Mouse (Mus musculus) left cerebral cortex, postnatal 10 days (tissue): Measurements from ENCODE around the gene Iqca. TPM values are rescaled to one million over a fixed set of nuclear protein-coding genes. Genes with fewer than 3 reads are reported as not detected.

Experiments used
- DNase-seq, 2 experiments: peaks; one replicate each; pipeline ENCODE4 v3.0.0; 2021 to 2022; ENCODE audit warnings: low spot score in 2 of 2, mixed read lengths in 1 of 2; ENCODE audit errors: extremely low spot score in 1 of 2
- intact Hi-C: fragments of 180-260 bp; cut with DNase I; formaldehyde crosslinking; loops from one replicate; pipeline ENCODE4 v1.15.1; 2025
- total RNA-seq, 2 experiments: library from RNA; stranded (reverse); gene quantifications; 2 replicates each; pipeline ENCODE4 v1.2.3; 2021

The Iqca gene
- total RNA-seq, 2 experiments from 2014 or later = 0.34 to 0.51 TPM

DNA sequence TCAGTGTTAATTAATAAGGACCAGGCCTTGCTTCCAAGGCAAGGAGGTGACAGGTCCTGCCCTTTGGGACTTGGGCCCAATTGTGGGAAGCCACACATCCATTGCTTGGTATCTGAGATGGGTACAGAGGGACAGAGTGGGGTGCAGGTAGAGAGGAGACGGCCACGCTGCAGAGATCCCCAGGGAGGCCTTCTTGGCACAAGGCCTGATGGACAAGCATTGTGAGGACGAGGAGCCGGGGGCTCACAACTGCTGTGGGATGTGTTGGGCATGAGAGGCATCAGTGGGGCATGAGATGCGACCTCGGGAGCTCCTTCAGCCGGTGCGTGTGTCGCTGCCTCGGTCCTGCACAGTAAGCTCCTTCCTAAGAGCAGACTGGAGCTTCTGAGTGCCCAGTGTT, 66.7 kb downstream of the Iqca start:
- intact Hi-C loops = no loop called here
- no peak for DNase-seq

DNA sequence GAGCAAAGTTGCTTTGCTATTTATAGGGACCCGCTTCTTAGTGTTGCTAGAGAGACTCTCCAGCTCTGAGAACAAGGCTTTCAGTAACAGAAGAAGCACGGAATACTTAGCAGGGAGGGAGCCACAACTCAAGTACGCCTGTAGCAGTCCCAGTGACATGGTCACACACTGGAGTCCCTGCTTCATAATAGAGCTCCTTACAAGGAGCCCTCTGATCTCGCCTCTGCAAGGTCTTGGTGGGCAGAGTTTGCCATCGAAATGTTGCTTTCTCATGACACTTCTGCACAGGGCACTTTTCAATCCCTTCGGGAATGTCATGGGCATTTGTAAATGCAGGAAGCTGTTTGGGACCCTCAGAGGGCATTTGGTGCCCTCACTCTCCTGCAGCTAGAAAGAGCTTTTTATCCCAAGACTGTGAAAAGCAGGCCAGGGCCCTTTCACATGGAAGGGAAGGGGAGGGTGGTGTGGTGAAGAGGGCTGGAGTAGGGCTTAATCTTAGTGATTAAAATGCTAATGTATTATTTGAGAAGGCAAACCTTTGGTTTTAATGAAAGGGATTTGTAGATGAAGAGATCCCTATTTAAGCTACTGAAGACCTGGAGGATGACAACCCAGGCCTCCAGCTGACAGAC, 67.6 kb downstream of the Iqca start:
- DNase-seq = no peak
- intact Hi-C loops = no loop called here

DNA sequence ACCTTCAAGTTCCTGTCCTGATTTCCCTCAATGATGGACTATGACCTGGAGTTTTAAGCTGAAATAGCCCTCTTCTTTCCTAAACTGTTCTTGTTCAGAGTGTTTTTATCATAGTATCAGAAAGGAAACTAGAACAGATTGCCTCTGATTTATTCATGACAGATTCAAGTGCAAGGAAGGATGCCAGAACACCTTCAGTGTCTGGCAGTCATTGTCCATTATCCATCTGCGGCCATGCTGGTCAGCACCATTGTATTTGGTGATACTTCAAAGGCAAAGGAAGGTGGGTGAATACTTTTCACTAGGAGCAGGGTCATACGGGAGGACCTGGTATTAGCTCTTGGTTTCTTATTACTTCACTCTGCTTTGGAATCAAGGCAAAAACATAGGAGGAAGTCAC, 76.9 kb downstream of the Iqca start:
- no peak for DNase-seq
- intact Hi-C loops = no loop called here

DNA sequence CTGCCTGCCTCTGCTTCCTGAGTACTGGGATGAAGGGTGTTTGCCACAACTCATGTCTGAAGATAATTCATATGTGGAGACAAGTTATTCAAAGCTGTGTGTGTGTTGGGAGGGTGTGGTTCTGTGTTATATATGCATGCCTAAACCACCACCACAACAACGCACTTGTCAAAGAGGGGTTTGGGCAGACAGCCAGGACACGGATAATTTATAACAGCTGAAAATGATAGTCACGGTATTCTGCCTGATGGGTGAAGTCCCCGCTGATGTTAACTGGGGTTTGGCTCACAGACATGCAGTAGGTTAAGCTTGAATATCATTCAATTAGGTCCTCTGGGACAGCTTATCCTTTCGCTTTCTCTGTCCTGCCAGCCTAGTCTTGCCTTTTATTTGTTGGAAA, 78.4 kb downstream of the Iqca start:
- intact Hi-C loops = no loop called here
- DNase-seq = no peak

DNA sequence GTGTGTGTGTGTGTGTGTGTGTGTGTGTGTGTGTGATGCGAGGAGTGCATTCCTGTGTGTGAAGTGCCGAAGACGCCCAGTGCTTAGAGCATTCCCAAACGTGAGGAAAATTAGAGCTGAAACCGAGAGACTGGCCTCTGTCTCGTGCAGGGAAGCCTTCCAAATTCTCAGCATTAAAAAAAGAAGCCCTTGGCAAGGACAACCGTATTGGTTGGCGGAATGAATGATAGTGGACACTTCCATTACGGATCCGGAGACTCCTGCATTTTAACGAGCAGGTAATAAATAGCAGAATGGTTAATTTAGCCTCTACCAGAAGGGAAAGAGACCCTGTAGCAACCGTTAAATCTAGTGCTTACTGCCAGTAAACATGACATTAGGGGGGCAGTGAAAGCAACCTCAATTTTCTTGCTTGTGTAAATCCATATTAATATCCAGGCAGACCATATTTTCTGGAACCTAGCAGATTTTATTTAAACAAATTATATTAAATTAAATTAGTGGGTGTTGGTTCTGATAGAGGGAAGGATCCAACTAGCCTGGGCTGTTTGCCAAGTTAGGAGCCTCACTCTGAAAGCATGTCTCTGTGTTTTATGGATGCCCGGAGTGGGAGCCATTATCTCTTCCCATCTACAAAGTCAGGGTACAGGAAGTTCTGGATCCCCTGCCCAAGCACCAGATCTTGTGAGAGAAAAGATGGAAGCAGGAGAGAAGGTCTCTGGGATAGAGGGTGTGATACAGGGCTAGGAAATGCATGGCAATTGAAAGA, 81.2 kb downstream of the Iqca start:
- intact Hi-C loops = no loop called here

DNA sequence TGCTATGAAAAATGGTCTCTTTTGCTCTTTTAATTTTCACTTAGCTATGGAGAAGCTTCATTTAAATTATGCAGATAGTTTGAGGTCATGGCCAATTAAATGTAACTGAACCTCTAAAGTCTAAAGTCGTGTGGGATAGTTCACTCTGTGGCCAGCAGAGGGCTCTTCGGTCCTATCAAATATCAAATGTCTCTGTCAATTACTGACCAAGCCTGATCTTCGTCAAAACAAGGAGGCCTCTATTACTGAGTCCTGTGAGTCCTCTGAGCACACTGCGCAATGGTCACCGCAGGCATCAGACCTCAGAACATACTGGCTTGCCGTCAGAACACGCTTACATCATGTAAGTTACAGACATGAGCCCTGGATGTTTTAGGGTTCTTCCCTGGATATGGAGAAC, 92.6 kb downstream of the Iqca start:
- DNase-seq = peak; percentile 44 to 53
- intact Hi-C loops = loop anchor here (2.0 to 5.0 kb wide), 2 partner anchors 142 to 528 kb away; partner anchors contain the start of gene Ackr3

More for the DNA sequence above, 81.2 kb downstream of the Iqca start:
- DNase-seq = no peak

DNA sequence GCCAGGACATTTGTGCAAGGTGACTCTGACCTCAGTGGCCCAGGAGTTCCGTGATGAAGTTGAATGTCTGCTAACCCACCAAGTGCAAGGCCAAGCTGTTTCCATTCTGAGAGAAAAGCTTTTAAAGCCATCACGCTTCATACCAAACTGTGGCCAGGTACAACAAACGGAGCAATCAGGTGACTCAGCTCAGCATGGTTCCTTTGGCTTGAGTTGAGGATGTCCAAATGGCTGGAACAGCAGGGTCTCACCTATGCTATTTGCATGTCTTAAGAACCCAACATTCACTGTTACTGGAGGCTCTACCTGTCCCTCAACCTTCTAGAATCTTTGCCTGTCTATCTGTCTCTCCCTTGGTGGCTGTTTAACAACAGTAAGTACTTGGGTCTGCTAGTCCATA, 93.1 kb downstream of the Iqca start:
- DNase-seq = no peak
- intact Hi-C loops = loop anchor here (2.0 to 5.0 kb wide), 2 partner anchors 142 to 529 kb away; partner anchors contain the start of gene Ackr3

DNA sequence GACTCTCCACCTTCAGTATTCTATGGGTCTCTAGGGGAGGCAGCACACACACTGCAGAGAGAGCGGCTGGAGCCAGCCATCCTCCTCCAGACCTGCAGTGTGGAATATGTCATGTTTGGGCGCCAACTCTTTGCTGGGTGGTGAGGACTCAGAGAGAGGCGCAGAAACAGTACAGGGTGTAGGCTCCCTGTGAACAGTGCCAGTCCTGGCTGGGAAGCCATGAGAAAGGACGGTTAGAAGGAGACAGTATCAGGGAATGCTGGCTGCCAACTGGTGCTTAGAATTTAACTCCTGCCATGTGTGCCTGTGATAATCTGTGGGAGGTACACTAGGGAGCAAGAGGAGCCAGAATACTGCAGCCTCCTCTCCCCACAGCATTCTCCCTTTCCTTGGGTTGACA, 98.2 kb downstream of the Iqca start:
- peak; percentile 11 to 16 for DNase-seq
- intact Hi-C loops = loop anchor here (10.0 kb wide), 1 partner anchor 900 kb away; the partner anchor contains the start of gene Prlh

DNA sequence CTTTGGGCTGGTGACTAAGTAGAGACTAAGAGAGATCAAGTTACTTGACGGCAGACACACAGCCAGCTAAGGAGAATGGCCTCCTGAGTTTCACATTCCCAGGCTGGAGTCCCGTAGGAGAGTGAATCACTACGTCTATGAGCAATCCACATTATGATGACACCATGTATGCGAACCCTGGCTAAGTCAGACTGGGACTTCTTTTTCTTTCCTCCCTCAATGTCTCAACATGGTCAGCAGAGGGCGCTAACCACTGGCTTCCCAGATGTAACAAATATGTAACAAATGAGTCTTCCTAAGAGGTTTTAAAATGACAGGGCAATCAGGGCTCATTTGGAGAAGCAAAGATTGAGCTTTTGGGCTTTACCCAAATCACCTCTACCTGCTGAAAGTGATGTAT, 101.9 kb downstream of the Iqca start:
- peak; percentile 42 to 62 for DNase-seq
- intact Hi-C loops = loop anchor here (10.0 kb wide), 1 partner anchor 903 kb away; the partner anchor contains the start of gene Prlh

DNA sequence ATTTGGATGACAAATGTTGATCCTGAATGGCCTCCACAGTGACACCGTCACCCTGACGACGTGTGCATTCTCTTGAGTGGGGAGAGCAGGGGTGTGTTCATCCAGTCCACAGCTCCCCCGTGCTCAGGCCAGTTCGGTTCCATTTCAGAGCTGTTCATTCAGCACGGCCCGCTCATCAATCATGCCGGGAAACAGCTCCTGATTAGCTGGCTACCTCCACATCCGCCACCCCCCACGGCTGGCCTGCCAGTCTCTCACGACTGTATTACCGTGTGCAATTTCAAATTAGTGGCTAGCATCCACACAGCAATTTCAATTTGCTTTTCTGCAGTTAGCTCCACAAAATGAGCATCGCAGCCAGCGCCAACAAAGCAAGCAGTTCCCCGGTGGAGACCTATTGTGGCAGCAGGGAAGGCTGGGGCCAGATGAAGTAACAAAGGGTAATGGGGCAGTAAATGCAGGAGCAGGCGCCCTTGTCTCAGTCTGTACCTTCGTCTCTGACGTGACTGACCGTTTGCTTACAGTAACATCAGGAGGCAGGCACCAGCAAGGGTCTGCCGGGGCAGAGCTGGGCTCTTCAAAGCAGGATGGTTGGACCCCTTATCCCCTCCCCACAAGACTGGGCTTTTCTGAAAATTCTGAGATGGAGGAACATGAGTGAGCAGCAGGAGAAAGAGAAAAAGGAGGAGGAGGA, 103.0 kb downstream of the Iqca start:
- DNase-seq = no peak
- intact Hi-C loops = loop anchor here (10.0 kb wide), 1 partner anchor 905 kb away; the partner anchor contains the start of gene Prlh

DNA sequence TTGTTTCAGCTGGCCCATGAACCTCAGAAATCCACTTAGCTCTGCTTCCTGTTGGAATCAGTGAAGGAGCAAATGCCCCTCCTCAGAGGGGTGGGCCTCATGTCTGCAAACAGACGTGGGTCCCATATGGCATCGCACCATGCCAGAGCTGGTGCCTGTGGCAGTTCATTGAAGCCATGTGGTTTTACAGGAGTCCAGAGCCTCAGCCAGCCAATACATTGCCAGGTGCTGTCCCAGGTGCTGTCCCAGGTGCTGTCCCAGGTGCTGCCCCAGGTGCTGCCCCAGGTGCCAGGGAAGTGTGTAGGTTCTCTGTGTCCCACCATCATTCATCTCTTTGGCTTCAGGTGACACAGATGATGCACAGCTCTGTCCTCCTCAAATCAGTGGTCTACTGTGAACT, 124.9 kb downstream of the Iqca start:
- no peak for DNase-seq

DNA sequence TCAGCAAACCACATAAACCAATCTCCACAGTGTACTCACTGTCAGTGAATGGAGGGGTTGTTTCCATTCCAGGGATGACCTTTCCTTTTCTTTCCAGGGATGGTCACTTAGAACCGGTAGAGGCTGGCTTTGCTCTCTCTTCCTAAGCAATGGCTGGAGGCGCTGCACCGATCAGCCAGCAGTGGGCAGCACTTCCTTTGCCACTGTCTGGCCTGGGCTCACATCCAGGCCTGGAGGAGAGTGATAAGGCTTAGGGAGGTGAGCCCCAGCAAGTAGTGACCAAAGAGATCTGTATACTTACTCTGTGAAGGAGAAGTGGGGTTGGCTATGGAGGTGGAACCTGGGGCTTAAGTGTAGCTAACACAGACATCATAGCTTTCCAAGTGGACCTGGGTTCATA, 126.3 kb downstream of the Iqca start:
- intact Hi-C loops = no loop called here
- peak in 1 of 2 experiments; percentile 57 for DNase-seq

More for the DNA sequence above, 124.9 kb downstream of the Iqca start:
- intact Hi-C loops = no loop called here

DNA sequence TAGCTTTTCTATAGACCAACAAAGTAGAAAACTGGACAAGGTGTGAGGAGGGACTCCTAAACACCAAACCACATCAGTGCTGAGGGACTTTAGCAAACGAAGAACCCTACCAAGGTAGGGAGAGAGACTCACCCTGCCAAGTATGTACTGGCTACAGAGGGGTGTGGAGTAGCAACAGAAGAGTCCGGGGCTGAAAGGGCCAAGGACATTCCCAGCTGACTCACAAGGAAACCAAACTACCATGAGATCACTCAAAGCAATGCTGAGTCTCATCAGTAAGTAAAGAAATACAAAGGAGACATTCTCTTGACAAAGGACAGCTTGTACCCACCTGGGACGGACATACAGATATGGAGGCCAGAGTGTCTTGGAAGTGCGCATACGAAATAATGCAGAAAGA, 132.9 kb downstream of the Iqca start:
- intact Hi-C loops = no loop called here
- no peak for DNase-seq

DNA sequence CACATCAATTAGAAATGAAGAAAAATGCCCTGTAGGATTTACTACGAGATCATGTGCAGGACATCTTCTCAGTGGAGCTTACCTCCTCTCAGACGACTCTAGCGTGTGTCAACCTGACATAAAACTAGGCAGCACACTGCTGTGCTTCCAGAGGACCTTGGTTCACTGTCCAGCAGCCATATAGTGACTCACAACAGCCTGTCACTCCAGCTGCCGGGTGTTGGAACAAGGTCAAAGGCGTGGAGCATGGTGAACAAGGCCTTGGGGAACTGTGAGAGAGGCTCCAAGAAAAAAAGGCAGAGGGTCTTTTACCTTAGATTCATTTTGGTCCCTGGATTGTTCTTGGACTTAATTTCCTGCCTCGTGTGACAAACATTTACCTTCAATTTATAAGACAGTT, 135.1 kb downstream of the Iqca start:
- DNase-seq = no peak
- intact Hi-C loops = no loop called here

DNA sequence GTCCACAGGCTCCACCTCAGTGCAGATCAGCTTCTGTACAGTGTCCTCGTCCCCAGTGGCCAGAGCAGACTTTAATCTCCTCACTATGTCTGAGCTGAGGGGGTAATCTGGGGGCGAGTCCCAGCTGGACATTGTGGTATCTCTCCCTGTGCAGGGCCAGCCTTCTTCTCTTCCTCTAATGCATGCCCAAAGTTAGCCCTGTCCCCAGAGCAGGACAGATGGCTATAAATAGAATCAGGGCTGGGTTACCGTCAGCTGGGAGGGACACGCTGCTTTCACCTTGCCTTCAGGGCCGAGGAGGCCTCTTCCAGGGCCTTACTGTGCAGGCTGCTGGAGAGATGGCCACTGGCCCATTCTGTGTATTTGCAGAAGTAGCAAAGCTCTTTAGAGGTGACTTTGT, 138.8 kb downstream of the Iqca start, which contains the start of gene Asb18:
TSS of gene Asb18 (minus strand) at position 221 of the 400 bp plus-strand sequence.
- intact Hi-C loops = no loop called here
- DNase-seq = no peak

DNA sequence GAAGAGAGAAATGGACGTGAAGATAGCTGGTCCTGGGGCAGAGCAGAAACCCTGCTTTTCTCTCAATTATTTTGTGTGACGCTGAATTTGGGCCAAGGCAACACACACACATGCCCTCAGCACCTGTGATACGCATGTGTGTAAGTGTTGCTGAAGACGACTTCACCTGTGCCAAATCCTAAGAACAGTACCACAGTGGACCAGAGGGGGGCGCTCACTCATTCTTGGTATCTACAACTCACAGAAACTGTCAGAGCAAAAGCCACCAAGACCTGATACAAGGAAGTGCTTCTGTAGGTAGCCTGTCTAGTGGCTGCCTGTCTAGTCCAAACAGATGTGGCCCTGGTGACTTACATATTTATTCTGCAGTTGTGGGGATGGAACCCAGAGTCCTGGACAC, 139.9 kb downstream of the Iqca start:
- intact Hi-C loops = no loop called here
- no peak for DNase-seq

DNA sequence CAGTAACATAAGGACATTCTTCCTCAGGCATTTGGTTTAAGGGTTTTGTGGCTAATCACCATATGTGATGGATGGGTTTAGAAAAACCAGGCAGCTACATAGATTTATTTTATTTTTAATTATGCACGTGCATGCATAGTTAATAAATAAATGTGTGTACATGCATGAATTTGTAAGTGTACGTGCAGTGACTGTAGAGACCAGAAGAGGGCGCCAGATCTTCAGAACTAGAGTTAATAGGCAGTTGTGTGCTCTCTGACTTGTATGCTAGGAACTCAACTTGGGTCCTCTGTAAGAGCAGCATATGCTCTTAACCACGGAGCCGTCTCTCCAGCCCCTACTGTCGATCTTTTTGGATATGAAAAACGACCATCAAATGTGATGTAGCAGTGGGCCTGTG, 140.4 kb downstream of the Iqca start:
- intact Hi-C loops = no loop called here
- DNase-seq = no peak

DNA sequence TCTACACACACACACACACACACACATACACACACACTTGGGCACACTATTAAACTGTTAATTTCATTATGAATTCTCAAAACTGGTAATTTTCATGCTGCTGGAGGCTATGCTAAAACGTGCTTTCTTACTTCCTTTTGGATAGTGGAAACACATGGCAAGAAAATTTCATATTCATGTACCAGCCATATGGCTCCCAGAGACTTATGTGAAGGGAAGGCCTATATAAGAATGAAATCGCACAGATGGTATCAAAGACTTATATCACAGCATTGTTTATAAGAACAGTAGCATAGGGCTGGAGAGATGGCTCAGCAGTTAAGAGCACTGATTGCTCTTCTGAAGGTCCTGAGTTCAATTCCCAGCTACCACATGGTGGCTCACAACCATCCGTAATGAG, 141.0 kb downstream of the Iqca start:
- no peak for DNase-seq
- intact Hi-C loops = no loop called here

DNA sequence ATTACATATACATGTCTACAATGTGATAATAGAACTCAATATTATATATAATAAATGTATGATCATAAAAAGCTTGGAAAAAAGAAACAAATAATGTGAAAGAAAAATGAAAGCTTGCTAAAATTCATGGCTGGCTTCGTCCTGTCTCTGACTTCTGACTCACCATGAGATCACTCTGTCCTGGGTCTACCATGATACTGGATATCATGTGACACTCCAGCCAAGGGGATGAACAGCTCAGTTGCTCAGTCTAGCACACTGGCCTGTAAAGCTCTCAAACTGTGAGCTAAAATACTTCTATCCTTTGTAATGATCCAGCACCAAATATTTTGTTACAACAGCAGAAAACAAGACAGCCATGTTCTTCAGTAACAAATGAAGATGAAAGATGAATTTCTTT, 143.1 kb downstream of the Iqca start:
- DNase-seq = no peak
- intact Hi-C loops = no loop called here

DNA sequence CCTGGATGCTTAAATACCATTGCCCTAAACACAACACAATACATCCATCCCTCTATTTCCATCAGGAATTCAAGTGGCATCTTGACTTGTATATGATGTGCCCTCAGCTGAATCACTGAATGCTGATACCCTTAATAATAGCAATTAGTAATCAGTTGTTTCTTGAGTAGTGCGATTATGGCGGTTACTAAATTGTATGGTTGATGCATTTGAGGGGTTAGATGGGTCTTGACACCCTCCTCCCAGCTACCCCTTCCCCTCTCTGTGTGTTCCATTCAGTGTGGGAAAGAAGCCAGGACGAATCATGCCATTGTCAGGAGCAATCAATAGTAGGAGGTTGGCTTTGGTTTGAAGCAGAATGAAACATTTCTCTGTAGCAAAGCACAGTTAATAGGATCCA, 144.0 kb downstream of the Iqca start:
- no peak for DNase-seq
- intact Hi-C loops = no loop called here
